Mouse (Mus musculus): ENCODE results near the gene Hapln3. TPM values are rescaled to one million over a fixed set of nuclear protein-coding genes. Genes with fewer than 3 reads are reported as not detected.
A peak's percentile ranks its signal among the peaks of the same experiment; 100 is the strongest.

Gene Hapln3
- polyA plus RNA-seq (2012; rRNA removed), result 0.11 and 0.29 TPM in 2 replicates

- DNase-seq (ENCODE audit: low read depth, low spot score), result no peak
- 8% methylated on average over 19 of the region's 19 CpGs for WGBS
Observed at GRCm38 (mm10) chr7:79130843-79131444, at the start of gene Hapln3. TSS of gene Hapln3 (minus strand) at chr7:79131018.

- 67% methylated on average over 3 of the region's 3 CpGs for WGBS
- no peak for DNase-seq (ENCODE audit: low read depth, low spot score)
Observed at GRCm38 (mm10) chr7:79173800-79174199, 43.0 kb upstream of the Hapln3 start.

GRCm38 (mm10) chr7:79171782-79172181 lies 41.0 kb upstream of the Hapln3 start:
- WGBS, result 63% methylated on average over 1 of the region's 1 CpGs

DNA sequence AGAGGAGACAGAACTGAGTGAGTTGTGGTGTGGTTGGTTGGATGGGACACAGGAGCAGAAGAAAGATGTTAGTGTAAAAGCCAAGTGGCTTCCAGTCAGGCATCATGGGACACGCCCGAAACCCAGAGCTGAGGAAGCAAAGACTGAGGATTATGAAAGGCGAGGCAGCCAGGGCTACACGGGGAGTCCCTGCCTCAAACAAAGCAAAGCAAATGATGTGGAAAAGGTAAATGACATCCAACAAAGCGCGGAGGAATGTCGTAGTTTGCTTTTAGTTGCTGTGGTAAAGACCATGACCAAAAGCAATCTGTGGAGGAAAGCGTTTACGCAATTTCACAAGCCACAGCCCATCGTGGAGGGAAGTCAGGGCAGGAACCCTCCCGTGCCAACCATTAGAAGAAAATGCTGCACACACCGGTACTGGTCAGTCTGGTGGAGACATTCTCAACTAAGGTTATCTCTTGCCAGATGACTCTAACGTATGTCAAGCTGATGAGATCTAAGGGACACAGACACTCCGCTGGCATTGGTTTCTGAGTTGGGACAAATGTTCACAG lies 36.3 kb upstream of the Hapln3 start:
- 68% methylated on average over 14 of the region's 14 CpGs for WGBS
- DNase-seq (ENCODE audit: low read depth, low spot score), result no peak

More at GRCm38 (mm10) chr7:79171782-79172181, 41.0 kb upstream of the Hapln3 start:
- no peak for DNase-seq (ENCODE audit: low read depth, low spot score)

- no peak for DNase-seq (ENCODE audit: low read depth, low spot score)
- 54% methylated on average over 1 of the region's 1 CpGs for WGBS
Observed at GRCm38 (mm10) chr7:79159406-79159805, 28.6 kb upstream of the Hapln3 start.

GRCm38 (mm10) chr7:79149522-79149921 lies 18.7 kb upstream of the Hapln3 start:
- no peak for DNase-seq (ENCODE audit: low read depth, low spot score)
- WGBS, result 35% methylated on average over 6 of the region's 6 CpGs

GRCm38 (mm10) chr7:79148711-79149266 lies 18.0 kb upstream of the Hapln3 start, which contains the start of gene Mfge8:
TSS of gene Mfge8 (minus strand) at chr7:79149060.
- WGBS, result under 1% methylated on average over 39 of the region's 39 CpGs
- DNase-seq (ENCODE audit: low read depth, low spot score), result peak; percentile 54

DNA sequence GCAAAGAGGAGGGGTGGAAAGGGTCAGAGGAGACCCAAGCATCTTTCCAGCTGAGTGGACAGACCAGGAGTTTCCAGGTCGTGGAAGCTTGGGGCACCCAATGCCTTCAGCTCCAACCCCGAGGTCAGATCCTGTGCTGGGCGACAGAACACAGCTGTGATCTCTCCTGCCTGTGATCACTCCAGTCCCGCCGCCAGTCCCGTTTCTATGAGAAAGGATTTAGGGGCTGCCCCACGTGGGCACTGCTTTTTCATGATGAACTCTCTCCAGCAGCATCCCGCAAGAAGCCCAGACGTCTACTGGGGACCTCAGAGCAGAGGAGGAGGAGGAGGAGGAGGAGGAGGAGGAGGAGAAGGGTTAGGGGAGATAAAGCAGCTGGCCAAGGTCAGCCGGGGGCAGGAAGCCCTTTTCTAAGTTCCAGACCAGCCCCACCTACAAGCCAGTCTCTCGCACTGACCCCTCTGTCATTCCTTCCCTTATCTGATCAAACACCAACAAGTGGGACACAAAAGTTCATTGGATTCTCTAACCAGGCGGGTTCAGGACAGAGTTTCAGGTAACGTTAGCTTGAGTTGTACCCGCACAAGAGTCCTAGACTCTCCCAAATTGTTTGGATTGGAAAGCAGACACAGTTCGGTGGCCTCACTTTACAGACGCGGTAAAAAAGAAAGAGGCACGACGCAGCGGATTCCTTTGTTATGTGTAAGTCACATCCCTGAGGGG lies 17.3 kb upstream of the Hapln3 start:
- DNase-seq (ENCODE audit: low read depth, low spot score), result no peak
- 5% methylated on average over 20 of the region's 20 CpGs for WGBS

- DNase-seq (ENCODE audit: low read depth, low spot score), result no peak
- WGBS, result 52% methylated on average over 12 of the region's 12 CpGs
Observed at GRCm38 (mm10) chr7:79147011-79147837, 16.4 kb upstream of the Hapln3 start.

- WGBS, result 40% methylated on average over 8 of the region's 8 CpGs
- no peak for DNase-seq (ENCODE audit: low read depth, low spot score)
Observed at GRCm38 (mm10) chr7:79140897-79141296, 10.1 kb upstream of the Hapln3 start.

DNA sequence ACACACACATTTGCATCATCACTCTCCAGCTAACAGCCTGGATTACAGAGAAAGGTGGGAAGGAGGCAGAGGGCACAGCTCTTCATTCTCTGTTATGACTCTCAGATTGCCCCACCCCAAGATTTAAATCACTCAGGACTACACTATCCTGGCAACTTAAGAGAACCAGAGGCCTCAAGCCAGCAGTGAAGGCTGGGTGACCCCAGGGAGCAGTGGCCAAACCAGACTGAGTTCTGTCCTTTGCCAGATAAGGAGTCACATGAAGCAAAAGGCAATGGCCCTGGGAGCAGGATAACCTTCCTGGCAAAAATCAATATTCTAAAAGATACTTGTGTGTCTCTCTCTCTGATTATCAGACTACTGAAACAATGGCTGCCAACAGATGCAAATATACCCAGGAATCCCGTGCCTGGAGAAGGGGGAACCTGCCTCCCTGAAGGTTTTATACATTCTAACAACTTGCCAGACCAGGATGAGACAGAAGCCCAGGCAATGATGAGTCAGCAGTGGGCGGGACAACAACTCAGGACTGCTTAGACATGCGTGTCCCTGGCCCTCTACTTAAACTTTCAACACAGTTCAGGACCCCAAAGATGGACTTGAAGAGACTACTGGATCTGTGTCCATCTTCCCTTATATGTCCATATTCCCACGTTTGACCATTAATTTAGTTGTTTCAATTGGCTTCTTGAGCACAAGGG lies 9.2 kb upstream of the Hapln3 start:
- 44% methylated on average over 4 of the region's 4 CpGs for WGBS
- DNase-seq (ENCODE audit: low read depth, low spot score), result no peak

DNA sequence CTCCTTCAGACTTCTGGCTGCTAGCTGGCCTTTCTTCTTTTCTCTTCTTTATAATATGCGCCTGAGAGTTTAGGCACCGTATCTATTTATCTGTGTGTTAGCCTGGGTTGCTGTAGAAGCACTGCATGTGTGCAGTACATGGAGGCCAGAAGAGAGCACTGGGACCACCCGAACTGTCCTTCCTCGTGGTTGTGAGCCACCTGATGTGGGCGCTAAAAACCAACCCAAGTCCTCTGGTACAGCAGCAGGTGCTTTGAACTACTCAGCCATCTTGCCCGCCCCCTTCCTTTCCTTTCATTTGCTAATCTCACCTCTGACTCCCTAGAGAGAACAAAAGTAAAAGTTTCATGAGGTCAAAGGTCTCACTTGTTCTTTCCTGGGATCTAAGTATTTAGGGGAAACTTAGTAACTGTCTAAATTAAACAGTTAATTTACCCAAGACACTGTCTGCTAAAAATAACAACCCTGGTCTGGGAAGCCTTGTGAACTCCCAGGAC lies 8.6 kb upstream of the Hapln3 start:
- no peak for DNase-seq (ENCODE audit: low read depth, low spot score)
- 64% methylated on average over 6 of the region's 6 CpGs for WGBS

GRCm38 (mm10) chr7:79133391-79133790 lies 2.6 kb upstream of the Hapln3 start:
- no peak for DNase-seq (ENCODE audit: low read depth, low spot score)
- WGBS, result 52% methylated on average over 6 of the region's 6 CpGs

DNA sequence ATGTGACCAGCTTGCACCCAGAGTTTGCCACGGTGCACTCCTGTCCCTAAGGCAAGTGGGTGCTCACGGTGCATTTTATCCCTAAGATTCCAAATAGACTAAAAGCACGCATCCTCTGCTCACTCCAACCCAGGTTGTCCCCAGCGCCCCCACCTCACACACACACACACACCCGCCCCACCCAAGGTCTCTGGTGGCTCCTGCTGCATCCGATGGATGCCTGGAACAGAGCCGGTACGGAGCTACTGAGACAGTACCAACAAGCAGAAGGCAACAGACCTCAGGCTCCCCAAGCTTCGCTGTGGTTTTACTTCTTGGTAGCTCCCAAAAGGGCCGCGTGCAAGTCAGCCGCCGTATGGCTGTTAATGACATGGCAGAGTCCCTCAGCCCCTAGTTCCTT lies 433 bp downstream of the Hapln3 start:
- DNase-seq (ENCODE audit: low read depth, low spot score), result no peak
- WGBS, result 26% methylated on average over 13 of the region's 13 CpGs

DNA sequence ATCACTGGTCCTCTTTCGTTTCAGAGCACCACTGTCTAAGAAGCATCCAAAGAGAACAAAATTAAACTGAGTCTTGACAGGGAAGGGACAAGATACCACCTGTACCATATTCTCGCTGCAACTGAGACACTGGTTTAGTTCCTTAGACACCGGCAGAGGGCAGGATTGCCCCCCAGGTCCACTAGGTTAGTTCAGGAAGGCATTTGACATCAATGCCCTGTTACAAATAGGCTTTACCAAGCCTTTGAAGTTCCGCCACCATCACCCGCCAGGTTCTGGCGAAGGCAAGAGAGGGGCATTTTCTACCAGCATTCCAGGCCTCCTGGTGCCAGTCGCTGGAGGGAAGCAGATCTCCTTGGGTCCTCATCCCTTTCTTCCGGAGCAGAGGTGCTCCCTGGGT lies 935 bp downstream of the Hapln3 start:
- no peak for DNase-seq (ENCODE audit: low read depth, low spot score)
- 44% methylated on average over 8 of the region's 8 CpGs for WGBS

GRCm38 (mm10) chr7:79123465-79123864 lies 7.4 kb downstream of the Hapln3 start:
- DNase-seq (ENCODE audit: low read depth, low spot score), result no peak
- WGBS, result 51% methylated on average over 5 of the region's 5 CpGs

DNA sequence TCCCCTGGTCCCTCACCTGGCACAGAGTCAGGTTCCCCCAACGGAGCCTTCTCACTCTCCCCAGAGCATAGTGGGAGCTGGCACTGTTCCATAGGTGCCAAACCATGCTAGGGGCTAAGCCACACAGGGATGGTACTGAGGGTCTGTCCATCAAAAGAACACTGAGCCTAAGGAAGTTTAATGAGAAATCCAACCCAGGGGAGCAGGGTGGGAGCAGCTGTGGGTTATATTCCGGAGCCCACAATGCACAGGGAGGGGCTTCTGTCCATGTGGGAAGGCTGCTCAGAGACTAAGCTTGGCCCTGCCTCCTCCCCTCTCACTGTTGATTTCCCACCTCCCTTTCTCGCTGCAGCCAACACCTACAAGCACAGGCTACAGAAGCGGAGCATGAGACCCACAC lies 17.0 kb downstream of the Hapln3 start:
- 51% methylated on average over 4 of the region's 4 CpGs for WGBS
- no peak for DNase-seq (ENCODE audit: low read depth, low spot score)

DNA sequence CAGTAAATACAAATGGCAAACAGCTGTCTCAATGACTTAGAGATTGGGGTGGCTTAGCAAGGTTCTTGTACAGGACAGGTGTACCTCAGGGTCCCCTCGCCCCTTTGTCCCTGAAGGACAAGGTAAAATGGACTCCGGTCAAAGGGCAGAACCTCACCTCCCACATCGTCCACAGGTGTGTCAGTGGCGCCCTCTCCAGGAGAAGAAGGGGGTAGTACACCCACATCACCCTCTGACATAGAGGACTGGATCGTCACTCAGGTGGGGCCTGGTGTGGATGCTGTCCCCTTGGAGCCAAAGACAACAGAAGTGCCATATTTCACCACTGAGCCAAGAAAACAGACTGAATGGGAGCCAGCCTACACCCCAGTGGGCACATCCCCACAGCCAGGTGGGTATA lies 34.3 kb downstream of the Hapln3 start:
- DNase-seq (ENCODE audit: low read depth, low spot score), result no peak
- 66% methylated on average over 5 of the region's 5 CpGs for WGBS

DNA sequence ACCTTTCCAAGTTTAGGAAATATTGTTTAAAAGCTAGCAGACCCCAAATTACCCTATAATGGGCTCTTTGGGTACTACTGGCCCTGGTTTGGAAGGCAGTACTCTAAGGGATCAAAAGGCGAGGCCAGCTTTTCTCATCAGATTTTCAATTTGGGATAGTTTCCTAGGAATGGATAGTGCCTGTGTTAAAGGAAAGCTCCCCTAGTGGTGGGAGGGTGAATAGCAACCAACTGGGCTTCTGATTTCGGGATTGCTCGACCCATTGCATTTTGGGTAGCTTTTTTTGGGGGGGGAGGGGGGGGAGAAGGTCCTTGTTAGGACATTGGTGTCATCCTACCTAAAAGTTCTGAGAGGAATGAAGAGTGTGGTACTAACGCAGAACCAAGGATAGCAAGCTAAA lies 41.7 kb downstream of the Hapln3 start:
- DNase-seq (ENCODE audit: low read depth, low spot score), result no peak
- 81% methylated on average over 4 of the region's 4 CpGs for WGBS

Measured in large intestine, adult 2 months (tissue).